Mouse (Mus musculus): ENCODE measurements around the gene Cacnb2.

The Cacnb2 gene

DNA sequence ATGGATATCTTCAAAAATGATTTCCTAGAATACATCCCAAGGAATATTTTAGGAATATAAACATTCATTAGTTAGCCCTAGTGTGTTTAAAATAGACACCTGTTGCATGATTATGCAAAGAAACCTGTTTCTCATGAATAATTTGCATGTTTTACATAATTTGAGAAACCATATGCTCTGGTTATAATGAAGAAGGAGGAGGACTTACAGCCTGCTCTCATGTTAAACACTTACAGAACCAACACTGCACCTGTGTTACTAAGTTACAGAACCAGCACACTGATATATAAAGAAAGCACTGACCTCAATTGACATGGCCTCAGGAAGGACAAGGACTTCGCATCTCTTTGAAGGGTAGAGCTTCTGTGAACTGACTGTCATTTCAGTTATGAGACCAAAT lies 244.3 kb downstream of the Cacnb2 start:
- no peaks in the 10 kb centered on the region for H3K36me3 ChIP-seq (ENCODE audit: control insufficient read depth, insufficient read depth, low read length, poor library complexity, severe bottlenecking)
- DNase-seq (ENCODE audit: low read depth, low spot score), result no peak
- H3K27me3 ChIP-seq (ENCODE audit: control insufficient read depth, insufficient read depth, low read length, poor library complexity, severe bottlenecking), result no peaks in the 10 kb centered on the region

DNA sequence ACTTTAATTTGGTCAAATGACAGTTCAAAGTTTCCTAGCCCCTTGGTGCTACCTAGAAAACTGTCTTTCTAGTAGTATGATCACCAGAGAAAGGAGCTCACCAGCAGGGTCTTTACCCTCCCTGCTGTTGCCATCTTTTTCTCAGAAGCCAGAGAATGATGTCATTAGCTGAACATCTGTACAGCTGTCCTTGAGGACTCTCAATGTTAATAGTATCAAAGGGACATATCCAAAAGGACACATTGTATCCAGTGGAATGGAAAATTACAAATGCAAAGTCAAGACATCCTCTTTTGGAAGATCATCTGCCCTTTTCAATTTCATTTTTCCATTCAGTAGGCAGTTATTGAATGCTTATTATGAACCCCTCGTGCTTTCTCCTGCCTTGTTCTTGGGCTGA lies 247.9 kb downstream of the Cacnb2 start:
- no peak for DNase-seq (ENCODE audit: low read depth, low spot score)
- no peaks in the 10 kb centered on the region for H3K27me3 ChIP-seq (ENCODE audit: control insufficient read depth, insufficient read depth, low read length, poor library complexity, severe bottlenecking)

DNA sequence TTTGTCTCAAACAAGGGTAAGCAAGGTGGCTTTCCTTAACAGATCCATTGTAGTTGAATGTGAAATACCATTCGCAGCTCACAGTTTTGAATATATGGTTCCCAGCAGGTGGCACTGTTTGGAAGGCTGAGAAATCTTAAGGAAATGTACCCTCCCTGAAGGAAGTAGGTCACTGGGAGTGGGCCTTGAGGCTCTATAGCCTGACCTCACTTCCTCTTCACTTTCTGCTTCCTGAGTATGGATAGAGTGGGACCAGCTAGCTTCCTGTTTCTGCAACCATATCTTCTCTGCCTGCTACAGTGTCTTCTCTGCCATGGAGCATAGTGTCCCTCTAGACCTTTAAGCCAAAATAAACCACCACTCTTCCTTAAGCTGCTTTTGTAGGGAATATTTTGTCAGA lies 248.5 kb downstream of the Cacnb2 start:
- peak; percentile 6 for DNase-seq (ENCODE audit: low read depth, low spot score)
- Histone ChIP-seq H3K27me3 (ENCODE audit: control insufficient read depth, insufficient read depth, low read length, poor library complexity, severe bottlenecking) (no peaks in the 10 kb centered on the region), H3K36me3 (ENCODE audit: control insufficient read depth, insufficient read depth, low read length, poor library complexity, severe bottlenecking) (no peaks in the 10 kb centered on the region)

More for the DNA sequence above, 247.9 kb downstream of the Cacnb2 start:
- no peaks in the 10 kb centered on the region for H3K36me3 ChIP-seq (ENCODE audit: control insufficient read depth, insufficient read depth, low read length, poor library complexity, severe bottlenecking)

DNA sequence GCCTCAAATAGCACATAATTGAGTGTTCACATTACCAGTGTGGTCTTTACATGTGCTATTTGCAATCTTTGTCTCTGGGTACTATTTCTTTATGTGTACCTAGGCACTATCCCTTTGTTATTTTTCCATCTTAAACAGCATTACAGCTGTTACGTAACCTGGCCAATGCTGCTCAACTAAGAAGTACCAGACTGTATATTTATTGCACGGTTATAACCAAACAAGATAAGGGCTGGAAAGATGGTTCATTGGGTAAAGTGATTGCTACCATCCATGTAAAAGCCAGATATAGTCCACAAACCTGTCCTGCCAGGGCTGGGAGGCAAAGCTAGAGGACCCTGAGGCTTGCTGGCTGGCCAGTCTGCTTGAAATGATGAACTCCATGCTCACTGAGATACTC lies 251.2 kb downstream of the Cacnb2 start:
- H3K27me3 ChIP-seq (ENCODE audit: control insufficient read depth, insufficient read depth, low read length, poor library complexity, severe bottlenecking), result no peaks in the 10 kb centered on the region
- no peak for DNase-seq (ENCODE audit: low read depth, low spot score)
- no peaks in the 10 kb centered on the region for H3K36me3 ChIP-seq (ENCODE audit: control insufficient read depth, insufficient read depth, low read length, poor library complexity, severe bottlenecking)

DNA sequence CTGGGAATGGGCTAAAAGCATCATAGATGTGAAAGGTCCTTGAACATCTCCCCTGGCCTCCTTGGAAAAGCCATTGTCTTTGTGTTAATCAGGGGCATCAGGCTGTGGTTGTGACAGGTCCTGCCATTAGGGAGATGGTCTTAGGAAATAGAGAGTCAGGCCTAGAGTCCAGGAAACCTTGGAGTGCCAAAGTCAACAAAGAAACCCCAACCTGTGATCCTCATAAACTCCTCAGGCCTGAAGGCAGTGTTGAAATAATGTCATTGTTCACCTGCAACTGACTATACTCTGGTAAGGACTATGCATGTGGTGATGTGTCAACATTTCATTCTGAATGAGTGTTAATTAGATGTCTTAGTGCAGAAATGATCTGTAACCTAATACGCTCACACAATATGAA lies 255.4 kb downstream of the Cacnb2 start:
- no peak for DNase-seq (ENCODE audit: low read depth, low spot score)
- Histone ChIP-seq H3K27me3 (ENCODE audit: control insufficient read depth, insufficient read depth, low read length, poor library complexity, severe bottlenecking) (no peaks in the 10 kb centered on the region), H3K36me3 (ENCODE audit: control insufficient read depth, insufficient read depth, low read length, poor library complexity, severe bottlenecking) (no peaks in the 10 kb centered on the region)

DNA sequence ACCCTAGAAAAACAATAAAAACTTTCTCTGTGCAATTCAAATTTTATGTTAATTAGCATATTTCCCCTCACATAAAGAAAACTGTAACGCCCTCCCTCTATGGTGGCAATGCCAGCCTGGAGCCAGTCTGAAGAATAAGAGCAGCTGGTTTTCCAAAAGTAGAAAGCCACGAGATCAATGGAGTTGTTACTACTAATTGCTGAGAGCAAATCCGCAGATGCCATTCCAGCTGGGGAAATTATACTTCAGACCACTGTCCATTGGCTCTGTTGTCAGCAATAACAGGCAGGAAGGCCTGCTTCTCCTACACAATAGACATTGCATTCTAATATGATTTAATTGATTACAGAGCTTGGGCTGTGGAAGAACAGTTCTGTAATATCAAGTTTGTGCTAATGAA lies 257.5 kb downstream of the Cacnb2 start:
- no peak for DNase-seq (ENCODE audit: low read depth, low spot score)
- Histone ChIP-seq H3K27me3 (ENCODE audit: control insufficient read depth, insufficient read depth, low read length, poor library complexity, severe bottlenecking) (no peaks in the 10 kb centered on the region), H3K36me3 (ENCODE audit: control insufficient read depth, insufficient read depth, low read length, poor library complexity, severe bottlenecking) (no peaks in the 10 kb centered on the region)

DNA sequence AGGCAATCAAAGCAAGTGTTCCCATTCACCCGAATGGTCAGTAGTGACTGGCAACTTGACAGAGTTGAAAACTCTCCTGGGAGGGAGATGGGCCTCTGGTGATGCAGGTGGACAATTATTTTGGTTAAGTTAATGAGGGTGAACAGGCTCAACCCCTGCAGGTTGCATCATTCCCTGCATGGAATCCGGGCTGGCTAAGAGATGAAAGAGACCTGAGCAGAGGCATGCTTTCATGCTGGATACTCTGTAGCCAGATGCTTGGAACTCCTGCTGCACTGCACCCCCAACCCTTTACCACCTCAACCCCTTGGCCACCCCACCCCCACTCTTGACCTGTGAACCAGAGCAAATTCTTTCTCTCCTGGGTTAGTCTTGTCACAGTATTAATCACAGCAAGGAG lies 258.7 kb downstream of the Cacnb2 start:
- Histone ChIP-seq H3K36me3 (ENCODE audit: control insufficient read depth, insufficient read depth, low read length, poor library complexity, severe bottlenecking) (no peaks in the 10 kb centered on the region), H3K27me3 (ENCODE audit: control insufficient read depth, insufficient read depth, low read length, poor library complexity, severe bottlenecking) (no peaks in the 10 kb centered on the region)
- DNase-seq (ENCODE audit: low read depth, low spot score), result no peak

DNA sequence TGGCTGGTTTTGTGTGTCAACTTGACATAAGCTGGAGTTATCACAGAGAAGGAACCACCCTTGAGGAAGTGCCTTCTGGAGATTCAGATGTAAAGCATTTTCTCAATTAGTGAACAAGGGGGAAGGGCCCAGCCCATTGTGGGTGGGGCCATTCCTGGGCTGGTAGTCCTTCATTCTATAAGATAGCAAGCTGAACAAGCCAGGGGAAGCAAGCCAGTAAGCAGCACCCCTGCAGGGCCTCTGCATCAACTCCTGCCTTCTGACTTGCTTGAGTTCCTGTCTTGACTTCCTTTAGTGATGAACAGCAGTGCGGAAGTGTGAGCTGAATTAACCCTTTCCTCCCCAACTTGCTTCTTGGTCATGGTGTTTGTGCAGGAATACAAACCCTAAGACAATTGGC lies 260.1 kb downstream of the Cacnb2 start:
- no peaks in the 10 kb centered on the region for H3K27me3 ChIP-seq (ENCODE audit: control insufficient read depth, insufficient read depth, low read length, poor library complexity, severe bottlenecking)
- no peaks in the 10 kb centered on the region for H3K36me3 ChIP-seq (ENCODE audit: control insufficient read depth, insufficient read depth, low read length, poor library complexity, severe bottlenecking)
- DNase-seq (ENCODE audit: low read depth, low spot score), result no peak

DNA sequence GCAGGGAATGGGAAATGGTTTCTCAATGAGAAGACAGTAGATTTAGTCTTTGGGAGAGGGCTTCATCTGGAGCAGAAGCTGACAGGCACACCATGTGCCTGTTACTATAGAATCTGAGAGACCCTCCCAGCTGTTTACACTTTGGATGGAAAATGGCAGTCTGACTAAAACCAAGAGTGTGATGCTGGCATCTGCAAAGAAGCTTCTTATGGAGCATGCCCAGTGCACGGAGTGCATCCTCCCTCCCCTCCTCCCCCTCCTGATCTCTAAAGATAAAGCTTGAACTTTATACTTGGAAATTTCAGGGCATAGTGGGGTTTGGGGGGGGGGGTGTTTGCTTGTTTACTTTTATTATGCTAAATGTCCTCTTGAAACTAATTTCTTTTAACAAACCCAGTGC lies 270.2 kb downstream of the Cacnb2 start:
- no peak for DNase-seq (ENCODE audit: low read depth, low spot score)
- Histone ChIP-seq H3K27me3 (ENCODE audit: control insufficient read depth, insufficient read depth, low read length, poor library complexity, severe bottlenecking) (no peaks in the 10 kb centered on the region), H3K36me3 (ENCODE audit: control insufficient read depth, insufficient read depth, low read length, poor library complexity, severe bottlenecking) (no peaks in the 10 kb centered on the region)

DNA sequence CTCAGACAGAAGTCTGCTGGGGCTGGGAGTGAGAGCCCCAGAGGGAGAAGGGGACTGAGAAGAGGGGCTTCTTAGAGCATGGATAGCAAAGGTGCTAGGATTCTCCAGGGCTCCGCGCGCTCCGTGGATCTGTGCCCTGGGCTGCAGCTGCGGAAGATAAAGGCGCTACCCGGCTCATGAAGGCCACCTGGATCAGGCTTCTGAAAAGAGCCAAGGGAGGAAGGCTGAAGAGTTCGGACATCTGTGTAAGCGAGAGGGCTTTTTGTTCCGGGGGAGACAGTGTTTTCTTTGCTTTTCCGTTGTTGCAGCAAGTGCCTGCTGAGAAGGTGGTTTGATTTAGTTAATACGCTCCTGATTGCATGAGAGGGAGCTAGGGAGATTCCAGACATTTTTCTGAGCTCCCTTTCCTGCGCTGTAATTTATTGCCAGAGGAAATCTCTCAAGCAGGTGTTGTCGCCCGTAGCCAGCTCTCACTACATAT lies 270.9 kb downstream of the Cacnb2 start:
- H3K27me3 ChIP-seq (ENCODE audit: control insufficient read depth, insufficient read depth, low read length, poor library complexity, severe bottlenecking), result no peaks in the 10 kb centered on the region
- H3K36me3 ChIP-seq (ENCODE audit: control insufficient read depth, insufficient read depth, low read length, poor library complexity, severe bottlenecking), result no peaks in the 10 kb centered on the region
- no peak for DNase-seq (ENCODE audit: low read depth, low spot score)

DNA sequence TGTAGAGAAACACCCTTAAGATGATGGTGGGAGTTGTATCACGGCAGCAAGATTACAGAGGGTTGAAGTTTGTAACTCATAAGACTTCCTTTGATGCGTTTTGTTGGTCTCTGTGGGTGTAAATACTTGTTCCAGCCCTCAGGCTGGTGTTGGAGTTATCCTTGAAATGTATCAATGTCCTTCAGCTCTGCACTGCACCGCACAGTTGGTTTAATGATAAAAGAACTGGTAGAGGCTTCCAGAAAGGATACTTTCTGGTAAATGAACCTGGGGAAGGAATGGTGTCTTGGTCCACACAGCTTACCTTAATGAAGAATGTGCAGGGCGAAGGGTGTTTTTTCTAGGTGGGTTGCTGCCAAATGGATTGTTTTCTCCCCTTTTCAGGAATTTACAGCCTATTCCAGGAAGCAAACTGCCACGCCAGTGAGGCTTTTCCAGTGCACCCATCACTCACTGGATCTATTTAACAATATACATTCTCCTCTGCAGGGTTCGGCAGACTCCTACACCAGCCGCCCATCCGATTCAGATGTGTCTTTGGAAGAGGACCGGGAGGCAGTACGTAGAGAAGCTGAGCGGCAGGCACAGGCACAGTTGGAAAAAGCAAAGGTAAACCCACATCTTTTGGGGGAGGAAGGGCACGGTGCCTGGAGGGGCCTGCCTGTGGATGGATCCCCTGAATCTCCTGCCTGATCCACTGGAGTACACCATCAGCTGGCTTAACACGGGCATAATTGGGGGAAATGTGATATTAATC lies 271.6 kb downstream of the Cacnb2 start:
- H3K27me3 ChIP-seq (ENCODE audit: control insufficient read depth, insufficient read depth, low read length, poor library complexity, severe bottlenecking), result no peaks in the 10 kb centered on the region
- DNase-seq (ENCODE audit: low read depth, low spot score), result no peak

DNA sequence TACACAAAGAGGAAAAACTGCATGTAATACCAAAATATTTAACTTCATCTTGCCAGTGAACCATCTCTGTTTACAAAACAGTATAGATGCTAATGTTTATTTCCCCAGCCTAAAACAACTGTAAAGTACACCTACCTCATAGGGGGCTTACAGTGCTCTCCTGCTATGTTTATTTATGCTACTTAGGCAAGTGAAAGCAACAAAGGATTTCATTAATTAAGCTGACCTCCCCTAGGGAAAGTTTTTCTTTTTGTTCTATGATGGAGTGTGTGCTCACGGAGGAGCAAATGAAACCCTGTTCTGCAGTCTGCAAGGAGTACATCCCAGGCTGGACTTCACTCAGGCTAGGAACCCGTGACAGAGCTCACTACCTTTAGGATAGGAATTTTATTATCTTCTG lies 272.2 kb downstream of the Cacnb2 start:
- Histone ChIP-seq H3K36me3 (ENCODE audit: control insufficient read depth, insufficient read depth, low read length, poor library complexity, severe bottlenecking) (no peaks in the 10 kb centered on the region), H3K27me3 (ENCODE audit: control insufficient read depth, insufficient read depth, low read length, poor library complexity, severe bottlenecking) (no peaks in the 10 kb centered on the region)
- no peak for DNase-seq (ENCODE audit: low read depth, low spot score)

More for the DNA sequence above, 271.6 kb downstream of the Cacnb2 start:
- H3K36me3 ChIP-seq (ENCODE audit: control insufficient read depth, insufficient read depth, low read length, poor library complexity, severe bottlenecking), result no peaks in the 10 kb centered on the region

DNA sequence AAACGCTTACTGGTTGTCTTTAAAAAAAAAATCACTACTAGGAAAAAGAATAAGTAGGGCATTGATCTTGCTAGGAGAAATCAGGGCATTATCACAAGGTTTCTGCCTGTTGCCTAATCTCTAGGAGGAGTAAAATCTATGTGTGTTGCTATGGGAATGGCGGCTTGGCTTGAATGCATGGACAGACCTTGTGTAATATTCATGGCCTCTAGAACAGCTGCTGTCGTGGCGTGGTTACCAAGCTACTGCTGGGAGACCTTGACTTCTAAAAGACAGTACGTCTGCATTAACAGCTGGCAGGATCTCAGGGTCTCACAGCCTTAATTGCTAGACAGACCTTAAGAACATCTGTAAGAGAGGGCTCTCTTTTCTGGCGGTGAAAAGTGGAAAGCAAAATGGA lies 272.7 kb downstream of the Cacnb2 start:
- Histone ChIP-seq H3K36me3 (ENCODE audit: control insufficient read depth, insufficient read depth, low read length, poor library complexity, severe bottlenecking) (no peaks in the 10 kb centered on the region), H3K27me3 (ENCODE audit: control insufficient read depth, insufficient read depth, low read length, poor library complexity, severe bottlenecking) (no peaks in the 10 kb centered on the region)
- no peak for DNase-seq (ENCODE audit: low read depth, low spot score)

DNA sequence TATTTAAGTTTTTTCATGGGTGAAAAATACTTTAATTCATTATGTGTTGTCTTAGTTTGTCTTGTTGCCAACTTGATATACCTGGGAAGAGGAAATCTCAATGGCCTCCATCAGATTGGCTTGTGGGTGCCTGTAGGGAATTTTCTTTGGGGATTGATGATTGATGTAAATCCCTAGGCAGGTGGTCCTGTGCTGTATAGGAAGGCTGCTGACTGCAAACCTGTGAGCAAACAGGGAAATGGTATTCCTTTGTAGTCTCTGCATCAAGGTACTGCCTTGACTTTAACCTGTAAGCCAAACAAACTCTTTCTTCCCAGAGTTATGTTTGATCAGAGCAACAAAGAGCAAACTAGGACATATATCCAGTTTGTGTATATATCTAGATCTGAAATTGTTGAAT lies 276.1 kb downstream of the Cacnb2 start:
- Histone ChIP-seq H3K27me3 (ENCODE audit: control insufficient read depth, insufficient read depth, low read length, poor library complexity, severe bottlenecking) (no peaks in the 10 kb centered on the region), H3K36me3 (ENCODE audit: control insufficient read depth, insufficient read depth, low read length, poor library complexity, severe bottlenecking) (no peaks in the 10 kb centered on the region)
- no peak for DNase-seq (ENCODE audit: low read depth, low spot score)

DNA sequence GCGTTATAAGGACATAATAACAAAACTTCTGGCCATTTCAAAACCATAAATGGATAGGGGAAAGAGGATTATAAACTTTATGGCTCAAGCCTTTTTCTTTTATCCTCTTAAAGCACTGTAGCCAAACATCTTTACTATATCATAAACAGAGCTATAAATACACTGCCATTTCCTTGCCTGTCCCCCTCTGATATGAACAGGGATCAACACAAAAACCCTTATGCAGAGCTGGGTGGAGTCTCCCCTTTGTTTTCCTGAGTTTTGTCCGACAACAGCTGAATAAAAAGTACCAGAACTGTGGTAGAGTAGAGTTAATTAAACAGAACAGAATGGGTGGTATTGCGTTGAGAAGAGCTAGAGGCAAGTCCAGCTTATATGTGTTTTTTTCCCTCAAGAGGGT lies 280.6 kb downstream of the Cacnb2 start:
- no peak for DNase-seq (ENCODE audit: low read depth, low spot score)
- no peaks in the 10 kb centered on the region for H3K27me3 ChIP-seq (ENCODE audit: control insufficient read depth, insufficient read depth, low read length, poor library complexity, severe bottlenecking)

More for the DNA sequence above, 280.6 kb downstream of the Cacnb2 start:
- H3K36me3 ChIP-seq (ENCODE audit: control insufficient read depth, insufficient read depth, low read length, poor library complexity, severe bottlenecking), result no peaks in the 10 kb centered on the region

Data from splenic B cell, adult 2 months (primary cell).